Mouse (Mus musculus) lung, postnatal 10 days (tissue): ENCODE results near the gene Ppp4r2.

Experiments
- DNase-seq: peaks from one replicate; pipeline ENCODE4 v3.0.0; 2021

Gene Ppp4r2

DNA sequence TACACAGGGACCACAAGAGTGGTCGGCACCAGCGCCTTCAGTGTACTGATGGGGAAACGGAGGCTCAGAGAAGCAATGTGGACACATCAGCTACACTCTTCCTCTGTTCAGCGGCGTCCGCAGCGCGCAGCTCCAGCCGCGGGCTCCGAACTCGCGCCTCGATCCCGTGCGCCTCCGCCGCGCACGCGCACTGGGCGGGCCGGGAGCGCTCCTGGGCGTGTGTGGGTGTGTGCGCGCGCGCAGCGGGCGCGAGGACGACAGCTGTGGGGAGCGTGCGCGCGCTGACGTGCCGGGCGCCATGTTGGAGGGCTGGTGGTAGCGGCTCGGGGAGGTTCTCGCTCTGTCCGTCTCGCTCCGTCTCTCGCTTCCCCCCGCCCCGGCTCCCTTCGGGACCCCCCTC is at the start of gene Ppp4r2:
Ppp4r2 (plus strand) TSS at position 268 of the 400 bp plus-strand sequence.
- DNase-seq, result peak; percentile 94

- DNase-seq, result no peak
These were observed 45.7 kb upstream of the Ppp4r2 start for GRCm38 (mm10) chr6:100787726-100788125.

DNA sequence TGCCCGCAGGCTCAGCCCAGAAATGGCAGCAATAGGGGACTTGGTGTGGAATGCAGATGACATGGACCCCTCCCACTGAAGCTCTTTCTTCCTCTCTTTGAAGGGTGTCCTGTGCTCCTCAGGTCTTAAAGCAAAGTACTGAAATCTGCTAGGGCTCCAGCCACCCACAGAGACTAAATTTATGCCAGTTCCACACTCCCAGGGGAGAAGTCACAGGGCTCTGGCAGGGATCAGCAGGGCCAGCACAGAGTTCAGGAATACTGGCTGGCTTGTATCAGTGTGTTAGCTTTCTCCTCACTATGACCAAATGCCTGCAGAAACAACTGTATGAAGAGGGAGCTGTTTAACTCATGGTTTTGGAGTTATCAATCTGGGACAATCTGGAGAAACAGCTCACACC is 44.3 kb upstream of the Ppp4r2 start:
- DNase-seq, result no peak

DNA sequence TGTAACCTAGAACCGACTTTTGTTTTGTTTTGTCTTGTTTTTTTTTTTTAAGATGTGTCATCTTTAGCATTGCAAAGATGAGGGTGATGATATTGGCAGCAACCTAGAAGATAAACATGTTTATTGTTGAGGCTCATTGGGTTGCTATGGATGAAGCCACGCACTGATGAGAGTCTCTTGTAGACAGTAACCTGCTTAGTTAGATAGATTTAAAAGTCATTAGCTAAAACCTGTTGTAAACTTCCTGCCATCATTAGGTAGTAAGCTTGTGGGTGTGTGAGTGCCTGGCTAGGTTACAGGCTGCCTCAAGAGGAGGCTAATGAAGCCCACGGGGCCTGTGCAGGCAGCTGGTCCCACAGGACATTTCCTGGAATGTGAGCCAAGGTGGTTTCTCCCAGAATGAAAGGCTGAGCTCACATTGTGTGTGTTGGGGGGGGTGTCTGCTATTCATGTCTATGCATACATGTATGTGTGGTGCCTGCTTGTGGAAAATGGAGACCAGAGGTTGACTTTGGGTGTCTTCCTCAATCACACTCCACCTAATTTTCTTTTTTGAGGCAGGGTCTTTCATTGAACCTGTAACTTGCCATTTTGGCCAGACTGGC is 41.3 kb upstream of the Ppp4r2 start:
- no peak for DNase-seq

DNA sequence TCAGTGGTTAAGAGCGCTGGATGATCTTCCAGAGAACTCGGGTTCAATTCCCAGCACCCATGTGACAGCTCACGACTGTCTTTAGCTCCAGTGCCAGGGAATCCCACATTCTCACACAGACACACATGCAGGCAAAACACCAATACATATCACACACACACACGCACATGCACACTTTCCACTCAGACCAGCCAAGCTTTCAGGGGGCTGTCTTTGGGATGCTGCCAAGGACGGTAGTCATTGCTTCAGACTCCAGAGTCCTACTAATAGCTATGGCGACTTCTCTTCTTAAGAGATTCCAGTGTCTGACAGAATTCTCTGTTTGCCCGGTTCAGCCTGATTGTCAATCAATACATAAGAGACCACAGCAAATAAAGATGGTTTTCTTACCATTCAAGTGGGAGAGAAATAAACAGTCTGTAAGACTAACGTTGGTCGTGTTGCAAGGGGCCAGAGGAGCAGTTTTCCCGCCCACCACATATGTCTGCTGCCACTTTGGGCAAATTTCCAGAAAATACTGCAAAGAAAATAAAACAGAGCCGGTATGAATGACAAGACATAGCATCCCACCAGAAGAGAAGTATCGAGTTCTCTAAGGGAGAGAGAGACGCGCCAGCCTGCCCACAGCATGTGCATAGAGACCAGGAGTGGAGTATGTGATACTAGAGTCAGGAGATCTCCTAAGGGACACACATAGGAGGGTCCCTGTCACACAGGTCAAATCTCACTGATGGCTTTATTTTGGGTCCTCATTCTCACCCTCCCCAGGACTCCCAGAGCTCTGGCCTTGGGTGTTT is 40.3 kb upstream of the Ppp4r2 start:
- peak; percentile 22 for DNase-seq

- DNase-seq, result no peak
These were observed 37.6 kb upstream of the Ppp4r2 start for GRCm38 (mm10) chr6:100795797-100796196.

DNA sequence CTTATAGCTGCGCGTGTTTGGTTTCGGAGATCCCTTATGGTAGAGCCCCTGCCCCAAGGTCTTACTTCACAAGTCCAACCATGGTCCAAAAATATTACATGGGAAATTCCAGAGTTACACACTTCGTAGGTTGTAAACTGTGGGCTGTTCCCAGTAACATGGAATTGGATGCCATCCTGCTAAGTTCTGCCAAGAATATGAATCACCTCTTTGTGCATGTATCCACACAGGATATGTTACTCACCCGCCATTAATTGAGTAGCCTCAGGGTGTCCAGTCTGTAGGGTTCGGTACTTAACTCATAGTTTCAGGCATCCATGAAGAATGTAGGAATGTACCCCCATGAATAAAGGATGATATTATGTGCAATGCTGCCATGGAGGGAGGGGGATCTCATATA is 34.1 kb upstream of the Ppp4r2 start:
- DNase-seq, result no peak

GRCm38 (mm10) chr6:100799766-100800165 is 33.7 kb upstream of the Ppp4r2 start:
- DNase-seq, result no peak

DNA sequence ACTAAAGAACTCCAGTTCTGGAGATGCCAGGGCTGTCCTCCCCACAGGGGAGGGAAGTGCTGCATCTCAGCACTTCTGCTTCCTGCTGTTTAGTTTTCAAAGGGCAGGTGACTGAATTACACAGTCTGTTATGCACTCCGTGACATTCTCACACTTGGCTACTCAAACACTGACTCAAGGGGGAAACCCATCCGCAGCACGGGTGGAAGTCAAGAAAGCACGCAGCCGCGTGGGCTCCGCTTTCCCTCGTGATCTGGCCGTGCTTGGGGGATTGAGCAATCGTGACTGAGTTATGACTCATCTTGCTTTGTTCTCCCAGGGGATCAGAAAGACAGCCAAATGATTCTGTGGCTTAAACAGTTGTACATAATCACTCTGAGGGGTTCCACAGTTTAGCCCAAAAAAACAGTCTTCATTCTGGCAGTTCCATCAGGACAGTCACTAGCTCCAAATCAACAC is 32.9 kb upstream of the Ppp4r2 start:
- peak; percentile 54 for DNase-seq

DNA sequence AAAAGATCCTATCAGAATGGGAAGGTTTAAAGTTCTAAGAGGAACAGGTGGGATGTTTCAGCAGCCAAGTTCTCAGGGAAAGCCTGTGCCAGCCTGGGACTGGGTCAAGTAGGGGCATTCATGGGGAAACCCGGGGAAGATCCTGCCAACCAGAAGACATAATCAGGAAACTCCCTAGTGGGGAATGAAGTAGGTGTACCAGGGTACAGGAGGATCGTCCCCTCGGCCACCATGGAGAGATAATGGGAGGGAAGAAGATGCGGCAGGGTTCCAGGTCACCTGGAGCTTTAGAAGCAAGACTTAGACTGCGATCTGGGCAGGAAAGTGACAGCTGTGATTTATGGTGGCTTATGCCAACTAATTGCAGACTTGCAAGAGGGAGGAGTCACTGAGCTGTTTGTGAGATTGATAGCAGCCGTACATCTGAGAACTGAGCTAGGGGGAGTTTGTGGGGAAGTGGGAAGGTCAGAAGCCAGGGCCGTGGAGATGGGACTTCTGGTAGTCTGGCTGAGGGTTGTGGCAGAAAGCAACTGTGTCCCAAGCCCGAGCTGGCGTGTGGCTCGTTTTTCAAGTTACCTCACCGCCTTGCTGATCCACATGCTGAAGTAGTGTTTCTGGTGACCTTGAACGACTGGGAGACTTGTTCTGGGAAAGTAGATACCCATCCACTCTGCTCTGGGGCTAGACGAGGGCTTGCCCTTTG is 30.9 kb upstream of the Ppp4r2 start:
- DNase-seq, result peak; percentile 9

DNA sequence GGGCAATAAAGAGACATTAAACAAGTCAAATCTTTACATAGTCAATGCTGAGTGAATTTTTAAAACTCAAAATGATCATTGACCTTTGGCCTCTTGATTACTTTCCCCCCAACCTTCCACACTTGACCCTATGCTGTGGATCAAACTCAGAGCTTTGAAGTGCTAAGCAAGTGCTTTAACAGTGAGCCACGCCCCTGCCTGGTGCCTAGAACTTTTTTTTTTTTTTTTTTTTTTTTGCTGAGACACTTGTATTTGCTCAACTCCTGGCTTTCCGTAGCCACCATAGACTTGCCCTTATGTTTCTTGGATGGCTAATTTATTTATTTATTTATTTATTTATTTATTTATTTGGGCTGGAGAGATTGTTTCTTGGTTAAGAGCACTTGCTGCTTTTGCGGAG is 30.2 kb upstream of the Ppp4r2 start:
- DNase-seq, result no peak

- no peak for DNase-seq
These were observed 26.2 kb upstream of the Ppp4r2 start for GRCm38 (mm10) chr6:100807187-100807586.

DNA sequence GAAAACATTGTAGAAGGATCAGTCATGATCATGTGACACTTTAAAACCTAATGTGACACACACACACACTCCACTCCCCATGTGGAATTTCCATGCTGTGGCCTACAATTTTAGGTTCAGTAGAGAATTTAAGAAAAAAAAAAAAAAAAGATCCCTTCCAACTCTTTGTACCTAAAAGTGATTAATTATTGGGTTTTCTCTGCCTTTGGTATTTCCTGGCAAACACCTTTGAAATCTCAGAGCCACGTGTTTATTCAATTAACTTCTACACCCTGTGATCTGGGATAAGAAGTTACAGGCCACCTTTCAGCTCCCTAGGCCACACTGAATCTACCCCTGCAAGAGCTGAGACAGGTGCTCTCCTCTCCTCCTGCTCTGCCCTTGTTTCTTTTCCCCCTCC is 25.7 kb upstream of the Ppp4r2 start:
- no peak for DNase-seq

DNA sequence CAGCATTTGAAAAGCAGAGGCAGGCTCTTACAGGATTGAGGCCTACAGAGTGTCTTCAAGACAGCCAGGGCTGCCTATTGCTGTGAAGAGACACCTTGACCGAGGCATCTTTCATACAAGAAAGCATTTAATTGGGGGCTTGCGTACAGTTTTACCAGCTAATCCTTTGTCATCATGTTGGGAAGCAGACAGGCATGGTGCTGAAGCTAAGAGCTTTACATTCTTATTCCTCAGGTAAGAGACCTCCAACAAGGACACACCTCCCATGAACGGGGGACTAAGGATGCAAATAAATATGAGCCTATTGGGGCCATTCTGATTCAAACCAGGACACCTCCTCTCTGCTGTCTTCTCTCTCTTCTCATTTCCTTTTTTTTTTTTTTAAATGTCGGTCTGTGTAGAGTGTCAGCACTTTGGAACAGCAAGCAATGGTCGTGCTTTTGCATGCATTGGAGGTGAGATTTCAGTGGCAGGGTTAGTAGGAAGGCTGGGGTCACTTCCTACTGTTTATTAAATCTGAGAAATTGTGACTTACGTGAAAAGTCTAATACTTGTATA is 25.1 kb upstream of the Ppp4r2 start:
- no peak for DNase-seq

DNA sequence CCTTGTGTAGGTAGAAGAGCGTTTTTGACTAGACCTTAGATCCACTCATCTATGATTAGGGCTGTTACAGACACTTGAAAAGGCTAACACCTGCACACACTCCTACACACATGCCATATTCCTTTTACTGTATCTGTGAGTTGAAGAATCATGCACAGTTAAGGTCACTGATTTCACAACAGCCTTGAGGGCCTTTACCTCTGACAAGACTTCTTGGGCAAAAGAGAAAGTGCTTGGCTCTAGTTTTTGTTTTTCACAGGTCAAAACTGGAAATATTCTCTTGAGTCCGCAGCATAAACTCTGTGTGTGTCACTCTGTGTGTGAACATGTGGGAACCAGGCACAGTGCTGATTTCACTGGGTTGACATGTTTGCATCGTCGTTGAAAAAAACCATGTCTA is 23.3 kb upstream of the Ppp4r2 start:
- no peak for DNase-seq

- DNase-seq, result no peak
These were observed 21.7 kb upstream of the Ppp4r2 start for GRCm38 (mm10) chr6:100811731-100812130.

DNA sequence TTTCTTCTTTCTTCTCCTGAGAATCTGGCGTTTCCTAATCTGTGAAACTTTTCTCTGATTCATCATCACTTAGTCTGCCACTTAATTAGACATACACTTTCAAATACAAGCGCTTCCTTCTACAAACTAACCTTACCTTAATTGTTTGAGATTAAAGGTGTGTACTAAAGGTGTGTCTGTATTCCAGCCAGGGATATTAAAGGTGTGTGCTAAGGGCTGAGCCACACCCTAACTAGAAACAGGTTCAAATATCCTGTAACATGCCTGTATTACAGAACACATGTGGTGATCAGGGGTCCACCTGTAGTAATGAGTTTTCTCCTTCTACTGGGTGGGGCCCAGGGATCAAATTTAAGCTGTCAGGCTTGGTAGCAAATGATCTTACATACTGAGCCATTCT is 12.1 kb upstream of the Ppp4r2 start:
- DNase-seq, result no peak

DNA sequence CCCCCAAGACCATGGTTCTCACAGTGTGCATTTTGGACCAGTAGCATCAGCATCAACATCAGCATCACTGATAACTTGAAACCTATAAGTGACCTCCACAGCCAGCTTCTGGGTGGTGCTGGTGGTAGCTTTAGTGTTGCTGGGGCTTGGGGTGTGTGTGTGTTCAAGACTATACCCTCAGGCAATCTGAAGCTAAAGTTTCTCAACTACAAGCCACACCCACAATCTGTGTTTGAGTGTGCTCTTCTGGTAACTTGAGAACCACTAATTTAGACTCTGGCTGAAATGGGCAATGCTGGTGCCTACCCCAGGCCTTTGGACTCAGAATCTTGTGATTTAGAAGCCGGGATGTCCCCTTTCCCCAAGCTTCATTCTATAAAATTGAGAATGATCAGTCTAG is 10.1 kb upstream of the Ppp4r2 start:
- DNase-seq, result no peak

GRCm38 (mm10) chr6:100824381-100824965 is 8.9 kb upstream of the Ppp4r2 start:
- DNase-seq, result no peak

DNA sequence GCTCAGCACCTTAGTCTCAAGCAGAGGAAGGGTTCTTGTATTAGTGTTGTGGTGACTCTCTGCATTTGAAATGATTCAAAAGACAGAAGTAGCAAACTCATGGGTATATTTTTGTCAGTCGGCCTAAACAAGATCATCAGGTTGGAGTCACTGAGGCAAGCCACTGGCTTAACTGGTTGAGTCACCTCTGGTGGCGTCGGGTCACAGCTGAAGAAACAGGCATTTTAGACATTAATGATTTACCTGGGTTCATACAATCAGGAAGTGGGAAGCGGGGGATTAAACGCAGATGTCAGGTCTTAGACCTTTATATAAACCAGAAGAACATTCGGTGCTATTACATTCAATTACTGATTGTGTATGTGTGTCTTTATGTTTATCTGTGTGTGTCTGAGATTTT is 7.4 kb upstream of the Ppp4r2 start:
- no peak for DNase-seq

- no peak for DNase-seq
These were observed 4.9 kb upstream of the Ppp4r2 start for GRCm38 (mm10) chr6:100828565-100828964.

GRCm38 (mm10) chr6:100829770-100830169 is 3.7 kb upstream of the Ppp4r2 start:
- DNase-seq, result no peak

- DNase-seq, result no peak
These were observed 2.2 kb upstream of the Ppp4r2 start for GRCm38 (mm10) chr6:100831188-100831587.
